In genomic region chr10:80659213-80659612, GRCm38 (mm10) we compare ENCODE assay signal across 8 mouse cellular contexts. TPM values are rescaled to one million over a fixed set of nuclear protein-coding genes. Genes with fewer than 3 reads are reported as not detected.
DNase-seq lines count a peak whose midpoint lies in the region; ATAC-seq lines count a peak whose summit lies in the region.

No protein-coding gene starts in this region.

- peaks cover 57% of the 10 kb centered on the region for H3K4me1 ChIP-seq in forebrain, embryonic 10.5 days
- peaks cover 51% of the 10 kb centered on the region for H3K4me1 ChIP-seq in hindbrain, embryonic 10.5 days (replicated peaks)
- peaks cover 37% of the 10 kb centered on the region for H3K4me1 ChIP-seq in lung, embryonic 16.5 days (replicated peaks; ENCODE audit: control insufficient read depth, insufficient read depth, low read length)

- no peaks in the 10 kb centered on the region for H3K9me3 ChIP-seq in forebrain, embryonic 10.5 days
- no peaks in the 10 kb centered on the region for H3K9me3 ChIP-seq in hindbrain, embryonic 10.5 days
- no peaks in the 10 kb centered on the region for H3K9me3 ChIP-seq in lung, embryonic 16.5 days (ENCODE audit: control insufficient read depth, low read length)

- peak overlapping the region; percentile 48 for H3K4me2 ChIP-seq in lung, embryonic 16.5 days (ENCODE audit: low read depth, low read length)

- ATAC-seq in frontal cortex, adult (ENCODE audit: low TSS enrichment) = no peak
- ATAC-seq in lung, embryonic 16.5 days (ENCODE audit: low read depth) = no peak

- H3K4me3 ChIP-seq in forebrain, embryonic 10.5 days = peak overlapping the region; percentile 1; the same call in 1 of the 2 replicates
- H3K4me3 ChIP-seq in hindbrain, embryonic 10.5 days = peak overlapping the region; percentile 16; the same call in 1 of the 2 replicates
- peak overlapping the region; percentile 41 for H3K4me3 ChIP-seq in lung, embryonic 16.5 days (ENCODE audit: low read length)

- H3K36me3 ChIP-seq in forebrain, embryonic 10.5 days (replicated peaks) = no peaks in the 10 kb centered on the region
- H3K36me3 ChIP-seq in hindbrain, embryonic 10.5 days = no peaks in the 10 kb centered on the region
- H3K36me3 ChIP-seq in lung, embryonic 16.5 days (ENCODE audit: control insufficient read depth, insufficient read depth, low read length) = no peaks in the 10 kb centered on the region

- no peaks in the 10 kb centered on the region for H3K27me3 ChIP-seq in forebrain, embryonic 10.5 days (ENCODE audit: poor library complexity, severe bottlenecking)
- H3K27me3 ChIP-seq in hindbrain, embryonic 10.5 days (ENCODE audit: insufficient read depth, poor library complexity, severe bottlenecking) = no peaks in the 10 kb centered on the region
- no peaks in the 10 kb centered on the region for H3K27me3 ChIP-seq in lung, embryonic 16.5 days (ENCODE audit: control insufficient read depth, insufficient read depth, low read depth, low read length)

- H3K9ac ChIP-seq in lung, embryonic 16.5 days (ENCODE audit: low read length) = peak overlapping the region; percentile 51

- 20% methylated on average over 10 of the region's 10 CpGs for WGBS in forebrain, embryonic 10.5 days
- 19% methylated on average over 10 of the region's 10 CpGs for WGBS in hindbrain, embryonic 10.5 days
- 11% methylated on average over 10 of the region's 10 CpGs for WGBS in lung, embryonic 16.5 days

- DNase-seq in frontal cortex, postnatal 25 days (ENCODE audit: low spot score in 2 of 2) = peak; percentile 60 to 68
- DNase-seq in c-Kit-positive CD71-negative TER-119-negative erythroid progenitor cells, embryonic 14.5 days (ENCODE audit: low read depth) = peak; percentile 67
- peak; percentile 66 for DNase-seq in forebrain, embryonic 10.5 days (ENCODE audit: extremely low spot score, low spot score)
- peak; percentile 70 for DNase-seq in hindbrain, embryonic 10.5 days (ENCODE audit: low spot score)
- DNase-seq in layer of hippocampus, adult 9-10 months (ENCODE audit: low spot score) = peak; percentile 78
- peak; percentile 88 for DNase-seq in right cerebral cortex, postnatal 14 days

- peak overlapping the region; percentile 66; the same call in 1 of the 2 replicates for H3K27ac ChIP-seq in forebrain, embryonic 10.5 days
- H3K27ac ChIP-seq in hindbrain, embryonic 10.5 days = peak overlapping the region; percentile 70
- no peak overlapping the region for H3K27ac ChIP-seq in lung, embryonic 16.5 days (ENCODE audit: low read length)

RNA-seq across cellular contexts. Expression of gene Btbd2, which starts 2.3 kb away (rescaled TPM):
- polyA plus RNA-seq in forebrain, embryonic 10.5 days (2016; fragmentation: Nextera tagmentation; extraction: Ambion mirVana) = 71.6 and 78.1 TPM in 2 replicates
- 77.0 and 77.1 TPM in 2 replicates for polyA plus RNA-seq in hindbrain, embryonic 10.5 days (2016; fragmentation: Nextera tagmentation; extraction: Ambion mirVana)
- 15.3 and 33.2 TPM in 2 replicates for polyA plus RNA-seq in lung, embryonic 16.5 days (2015; fragmentation: Nextera tagmentation; extraction: Ambion mirVana)

RNA-seq across cellular contexts. Expression of gene Mknk2, which starts 18.7 kb away (rescaled TPM):
- polyA plus RNA-seq in forebrain, embryonic 10.5 days (2016; fragmentation: Nextera tagmentation; extraction: Ambion mirVana) = 91.0 and 100 TPM in 2 replicates
- 93.2 and 97.8 TPM in 2 replicates for polyA plus RNA-seq in hindbrain, embryonic 10.5 days (2016; fragmentation: Nextera tagmentation; extraction: Ambion mirVana)
- polyA plus RNA-seq in lung, embryonic 16.5 days (2015; fragmentation: Nextera tagmentation; extraction: Ambion mirVana) = 66.3 and 82.1 TPM in 2 replicates

RNA-seq across cellular contexts. Expression of gene Csnk1g2, which starts 36.6 kb away (rescaled TPM):
- polyA plus RNA-seq in forebrain, embryonic 10.5 days (2016; fragmentation: Nextera tagmentation; extraction: Ambion mirVana) = 123 and 133 TPM in 2 replicates
- 169 and 180 TPM in 2 replicates for polyA plus RNA-seq in hindbrain, embryonic 10.5 days (2016; fragmentation: Nextera tagmentation; extraction: Ambion mirVana)
- 20.6 and 38.4 TPM in 2 replicates for polyA plus RNA-seq in lung, embryonic 16.5 days (2015; fragmentation: Nextera tagmentation; extraction: Ambion mirVana)

RNA-seq across cellular contexts. Expression of gene Mob3a, which starts 42.6 kb away (rescaled TPM):
- polyA plus RNA-seq in forebrain, embryonic 10.5 days (2016; fragmentation: Nextera tagmentation; extraction: Ambion mirVana) = 53.9 and 54.7 TPM in 2 replicates
- 68.8 and 77.2 TPM in 2 replicates for polyA plus RNA-seq in hindbrain, embryonic 10.5 days (2016; fragmentation: Nextera tagmentation; extraction: Ambion mirVana)
- polyA plus RNA-seq in lung, embryonic 16.5 days (2015; fragmentation: Nextera tagmentation; extraction: Ambion mirVana) = 42.3 and 45.7 TPM in 2 replicates

RNA-seq across cellular contexts. Expression of gene Izumo4, which starts 42.8 kb away (rescaled TPM):
- polyA plus RNA-seq in forebrain, embryonic 10.5 days (2016; fragmentation: Nextera tagmentation; extraction: Ambion mirVana) = 7.7 and 10.9 TPM in 2 replicates
- 13.7 and 18.7 TPM in 2 replicates for polyA plus RNA-seq in hindbrain, embryonic 10.5 days (2016; fragmentation: Nextera tagmentation; extraction: Ambion mirVana)
- polyA plus RNA-seq in lung, embryonic 16.5 days (2015; fragmentation: Nextera tagmentation; extraction: Ambion mirVana) = 23.6 and 26.8 TPM in 2 replicates
